ENCODE assay signal across 8 mouse cellular contexts in the genomic region with DNA sequence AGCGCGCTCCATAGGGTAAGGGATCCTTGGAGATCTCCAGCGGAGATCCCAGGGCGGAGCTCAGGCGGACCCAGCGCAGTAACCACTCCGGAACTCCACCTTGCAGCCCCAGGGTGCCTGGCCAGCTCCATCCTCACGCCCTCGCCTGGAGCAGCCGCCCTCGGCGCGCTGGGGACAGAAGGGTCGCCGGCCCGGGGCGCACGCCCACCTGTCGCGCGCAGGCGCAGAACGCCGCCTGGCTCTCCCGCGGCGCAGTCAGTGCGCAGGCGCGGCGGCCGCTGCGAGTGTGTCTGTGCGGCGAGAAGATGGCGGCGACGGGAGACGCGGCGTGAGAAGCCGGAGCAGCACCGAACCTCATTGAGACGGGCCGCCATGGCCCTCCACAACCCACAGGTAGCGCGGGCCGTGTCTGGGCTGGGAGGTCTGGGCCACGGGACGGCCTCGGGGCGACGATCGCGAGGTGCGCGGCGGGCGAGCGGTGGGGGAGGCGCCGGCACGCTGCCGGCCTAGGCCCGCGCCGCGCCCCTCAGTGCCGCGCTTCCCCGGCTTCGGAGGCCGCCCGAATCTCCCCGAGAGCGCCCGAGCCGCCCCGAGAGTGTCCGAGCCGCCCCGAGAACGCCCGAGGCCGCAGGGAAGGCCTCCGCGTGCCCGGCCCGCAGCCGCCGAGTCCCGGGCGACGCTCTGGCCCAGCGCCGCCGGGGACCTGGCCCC. TPM values are rescaled to one million over a fixed set of nuclear protein-coding genes. Genes with fewer than 3 reads are reported as not detected.
DNase-seq lines count a peak whose midpoint lies in the region; ATAC-seq and TF ChIP-seq lines count a peak whose summit lies in the region.

Gene Gm20388, plus strand, starts transcription at position 295 of the 711 bp plus-strand sequence.

- H3K79me2 ChIP-seq in heart, adult 2 months (replicated peaks; ENCODE audit: control insufficient read depth, insufficient read depth, low read length) = no peaks in the 10 kb centered on the region; the same call in 1 of the 2 replicates

- TF ChIP-seq POLR2A in bone marrow, adult 2 months (IDR thresholded peaks at IDR 0.05; ENCODE audit: borderline replicate concordance, control insufficient read depth, low read depth, low read length) = peak; percentile 55; the same call in 1 of the 2 replicates
- peak; percentile 67 for TF ChIP-seq POLR2A in heart, adult 2 months (IDR thresholded peaks at IDR 0.05; ENCODE audit: insufficient read depth, low read depth, low read length)

- no peak for TF ChIP-seq EP300 in heart, adult 2 months (IDR thresholded peaks at IDR 0.05; ENCODE audit: insufficient read depth, low read depth, low read length)

- H3K4me2 ChIP-seq in embryonic facial prominence, embryonic 14.5 days (ENCODE audit: low read depth, low read length) = peak within 1 kb of the TSS; percentile 70
- H3K4me2 ChIP-seq in limb, embryonic 12.5 days = peak within 1 kb of the TSS; percentile 80
- peak within 1 kb of the TSS; percentile 85 for H3K4me2 ChIP-seq in midbrain, embryonic 14.5 days (ENCODE audit: low read length)

- under 1% methylated on average over 79 of the region's 97 CpGs for WGBS in bone marrow, adult 2 months
- 1% methylated on average over 36 of the region's 97 CpGs for WGBS in embryonic facial prominence, embryonic 14.5 days
- under 1% methylated on average over 97 of the region's 97 CpGs for WGBS in heart, adult 2 months
- WGBS in limb, embryonic 12.5 days = under 1% methylated on average over 93 of the region's 97 CpGs
- under 1% methylated on average over 96 of the region's 97 CpGs for WGBS in midbrain, embryonic 14.5 days

- H3K4me1 ChIP-seq in bone marrow, adult 2 months (ENCODE audit: control insufficient read depth, insufficient read depth, low read length) = no peaks in the 10 kb centered on the region; the same call in none of the 2 replicates
- H3K4me1 ChIP-seq in embryonic facial prominence, embryonic 14.5 days (ENCODE audit: control insufficient read depth, insufficient read depth, low read length) = peaks cover 30% of the 10 kb centered on the region
- H3K4me1 ChIP-seq in heart, adult 2 months (ENCODE audit: control insufficient read depth, insufficient read depth, low read length) = peaks cover 9% of the 10 kb centered on the region
- peaks cover 35% of the 10 kb centered on the region for H3K4me1 ChIP-seq in limb, embryonic 12.5 days (replicated peaks)
- H3K4me1 ChIP-seq in midbrain, embryonic 14.5 days (ENCODE audit: control insufficient read depth, insufficient read depth, low read length) = peaks cover 42% of the 10 kb centered on the region

- ATAC-seq in embryonic facial prominence, embryonic 14.5 days (ENCODE audit: low read depth) = peak; percentile 97
- ATAC-seq in limb, embryonic 12.5 days (ENCODE audit: insufficient number of reproducible peaks, insufficient read depth, low FRiP score, low TSS enrichment, low read depth) = peak; percentile 92
- peak; percentile 95 for ATAC-seq in midbrain, embryonic 14.5 days (ENCODE audit: low FRiP score, low TSS enrichment)

- peak within 1 kb of the TSS; percentile 91 for H3K9ac ChIP-seq in embryonic facial prominence, embryonic 14.5 days (ENCODE audit: low read depth, low read length)
- peak within 1 kb of the TSS; percentile 100 for H3K9ac ChIP-seq in heart, adult 2 months (ENCODE audit: low read depth, low read length)
- H3K9ac ChIP-seq in limb, embryonic 12.5 days (replicated peaks) = peak within 1 kb of the TSS; percentile 85
- peak within 1 kb of the TSS; percentile 84 for H3K9ac ChIP-seq in midbrain, embryonic 14.5 days (replicated peaks; ENCODE audit: low read length)

- no peaks in the 10 kb centered on the region for H3K9me3 ChIP-seq in embryonic facial prominence, embryonic 14.5 days (ENCODE audit: control insufficient read depth, low read length)
- H3K9me3 ChIP-seq in limb, embryonic 12.5 days = no peaks in the 10 kb centered on the region
- H3K9me3 ChIP-seq in midbrain, embryonic 14.5 days (ENCODE audit: control insufficient read depth, low read length) = no peaks in the 10 kb centered on the region

- H3K4me3 ChIP-seq in bone marrow, adult 2 months (replicated peaks; ENCODE audit: control insufficient read depth, low read depth, low read length) = peak within 1 kb of the TSS; percentile 97
- H3K4me3 ChIP-seq in embryonic facial prominence, embryonic 14.5 days (ENCODE audit: low read depth, low read length) = peak within 1 kb of the TSS; percentile 79
- peak within 1 kb of the TSS; percentile 80 for H3K4me3 ChIP-seq in heart, adult 2 months
- peak within 1 kb of the TSS; percentile 81 for H3K4me3 ChIP-seq in limb, embryonic 12.5 days (replicated peaks)
- H3K4me3 ChIP-seq in midbrain, embryonic 14.5 days (replicated peaks; ENCODE audit: low read depth, low read length) = peak within 1 kb of the TSS; percentile 80

- no peak for TF ChIP-seq CTCF in bone marrow, adult 2 months (IDR thresholded peaks at IDR 0.05; ENCODE audit: control insufficient read depth, insufficient read depth, low read length)
- TF ChIP-seq CTCF in heart, adult 2 months (IDR thresholded peaks at IDR 0.05) = no peak

- no peaks in the 10 kb centered on the region for H3K36me3 ChIP-seq in embryonic facial prominence, embryonic 14.5 days (ENCODE audit: control insufficient read depth, insufficient read depth, low read length)
- H3K36me3 ChIP-seq in heart, adult 2 months (ENCODE audit: control insufficient read depth, insufficient read depth, low read length) = peaks cover 5% of the 10 kb centered on the region; the same call in 1 of the 2 replicates
- no peaks in the 10 kb centered on the region for H3K36me3 ChIP-seq in limb, embryonic 12.5 days
- H3K36me3 ChIP-seq in midbrain, embryonic 14.5 days (ENCODE audit: control insufficient read depth, insufficient read depth, low read length) = no peaks in the 10 kb centered on the region

- intact Hi-C loops in heart, adult 2 months (cut with DNase I) = no loop called here

- H3K27ac ChIP-seq in bone marrow, adult 2 months (ENCODE audit: control insufficient read depth, insufficient read depth, low read depth, low read length, poor library complexity) = peak within 1 kb of the TSS; percentile 95
- peak within 1 kb of the TSS; percentile 86 for H3K27ac ChIP-seq in embryonic facial prominence, embryonic 14.5 days (replicated peaks; ENCODE audit: low read depth, low read length)
- H3K27ac ChIP-seq in heart, adult 2 months = peak within 1 kb of the TSS; percentile 88
- H3K27ac ChIP-seq in limb, embryonic 12.5 days = peak within 1 kb of the TSS; percentile 93
- peak within 1 kb of the TSS; percentile 95 for H3K27ac ChIP-seq in midbrain, embryonic 14.5 days (replicated peaks; ENCODE audit: low read depth, low read length)

- H3K27me3 ChIP-seq in embryonic facial prominence, embryonic 14.5 days (replicated peaks; ENCODE audit: control insufficient read depth, insufficient read depth, low read length) = no peaks in the 10 kb centered on the region
- H3K27me3 ChIP-seq in heart, adult 2 months (ENCODE audit: control insufficient read depth, insufficient read depth, low read length) = no peaks in the 10 kb centered on the region
- H3K27me3 ChIP-seq in limb, embryonic 12.5 days = peaks cover 5% of the 10 kb centered on the region; the same call in 1 of the 2 replicates
- no peaks in the 10 kb centered on the region for H3K27me3 ChIP-seq in midbrain, embryonic 14.5 days (ENCODE audit: control insufficient read depth, insufficient read depth, low read length)

- DNase-seq in 416B (ENCODE audit: low read depth) = peak; percentile 80
- DNase-seq in embryonic facial prominence, embryonic 14.5 days (ENCODE audit: low spot score) = peak; percentile 92
- DNase-seq in heart, adult 2 months = peak; percentile 95 to 99
- DNase-seq in kidney, adult 8-10 months = peak; percentile 88 to 92
- DNase-seq in midbrain, embryonic 14.5 days = peak; percentile 96
- peak; percentile 89 for DNase-seq in spleen, adult 12 weeks (ENCODE audit: low spot score)

RNA-seq across cellular contexts. Expression of gene Gm20388, which starts in this region (rescaled TPM):
- 3.5 and 10.6 TPM in 2 replicates for polyA plus RNA-seq in bone marrow, adult 2 months (2011; ENCODE audit: insufficient read depth, insufficient read length, low replicate concordance, missing spikeins)
- polyA plus RNA-seq in embryonic facial prominence, embryonic 14.5 days (2014; fragmentation: Nextera tagmentation; extraction: Ambion mirVana) = 1.5 TPM in 1 of 2 replicates, not detected in the other
- total RNA-seq in heart, adult 2 months (2021) = 1 to 10 TPM in 1 of 2 experiments, not detected in 1; 1.8 TPM
- polyA plus RNA-seq in heart, adult 2 months (2012; rRNA removed) = 32.3 and 39.0 TPM in 2 replicates
- not detected in 2 replicates for polyA plus RNA-seq in limb, embryonic 12.5 days (2016; fragmentation: Nextera tagmentation; extraction: Ambion mirVana)
- polyA plus RNA-seq in midbrain, embryonic 14.5 days (2014; fragmentation: Nextera tagmentation; extraction: Ambion mirVana) = 4.1 and 4.7 TPM in 2 replicates

Comparison
In these comparisons a context has a peak if more than half of its experiments do, and no peak if none do; other contexts are left out.
1. Peak in every context shown above with its lines: DNase-seq, ATAC-seq, H3K4me3 ChIP-seq and H3K27ac ChIP-seq.
2. Peak in ATAC-seq, H3K4me3 ChIP-seq, H3K27ac ChIP-seq, H3K9ac ChIP-seq and H3K4me2 ChIP-seq in limb, embryonic 12.5 days; RNA of the gene not detected or under 1 TPM.